Mouse (Mus musculus) macrophage (primary cell): ENCODE results near the gene Hyal1. TPM values are rescaled to one million over a fixed set of nuclear protein-coding genes. Genes with fewer than 3 reads are reported as not detected.

Source experiments
- H3K27ac ChIP-seq: fragments of 350-480 bp; formaldehyde crosslinking; 2 replicates; pipeline ENCODE4 v1.9.0; 2021
- H3K36me3 ChIP-seq: fragments of 350-480 bp; formaldehyde crosslinking; 2 replicates; pipeline ENCODE4 v1.9.0; 2021; ENCODE audit errors: inconsistent target
- H3K4me3 ChIP-seq: fragments of 350-480 bp; formaldehyde crosslinking; 2 replicates; pipeline ENCODE4 v1.9.0; 2021; ENCODE audit errors: inconsistent target
- H3K79me2 ChIP-seq: fragments of 350-480 bp; formaldehyde crosslinking; 2 replicates; pipeline ENCODE4 v1.9.0; 2021; ENCODE audit errors: inconsistent target
- WGBS: methylation state at CpG from one replicate; pipeline ENCODE4 v1.1.7; 2026; ENCODE audit warnings: inconsistent platforms; ENCODE audit not compliant: missing documents; 5-methylcytosine and 5-hydroxymethylcytosine counted together
- polyA plus RNA-seq: library from polyadenylated mRNA; stranded (reverse); fragments of 250-400 nt; gene quantifications from 3 replicates; pipeline ENCODE4 v1.2.4, GENCODE M21; 2018; ENCODE audit warnings: inconsistent platforms

Gene Hyal1
- polyA plus RNA-seq, 1 experiment from 2014 or later: 38.2 TPM

DNA sequence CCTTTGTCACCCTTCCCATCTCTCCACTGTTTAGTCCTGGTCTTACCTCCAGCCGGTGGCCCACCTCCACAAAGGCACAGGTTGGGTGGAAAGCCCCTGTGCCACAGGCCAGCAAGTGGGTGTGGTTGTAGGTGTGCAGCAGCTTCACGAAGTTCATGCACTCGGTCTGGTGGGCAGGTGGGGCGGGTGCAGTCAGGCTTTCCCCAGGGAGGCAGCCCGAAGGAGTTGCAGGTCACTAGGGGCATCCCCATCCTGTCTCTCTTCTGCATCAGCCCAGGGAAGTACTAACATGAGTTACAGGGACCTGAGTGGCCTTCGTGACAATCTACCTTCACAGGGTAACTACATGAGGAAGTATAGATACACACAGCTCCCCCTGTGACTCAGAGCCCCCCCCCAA lies 26.5 kb downstream of the Hyal1 start:
- Histone ChIP-seq H3K36me3 (no peaks in the 10 kb centered on the region), H3K79me2 (no peaks in the 10 kb centered on the region), H3K4me3 (no peak overlapping the region), H3K27ac (no peak overlapping the region)
- WGBS: 76% methylated on average over 6 of the region's 6 CpGs

DNA sequence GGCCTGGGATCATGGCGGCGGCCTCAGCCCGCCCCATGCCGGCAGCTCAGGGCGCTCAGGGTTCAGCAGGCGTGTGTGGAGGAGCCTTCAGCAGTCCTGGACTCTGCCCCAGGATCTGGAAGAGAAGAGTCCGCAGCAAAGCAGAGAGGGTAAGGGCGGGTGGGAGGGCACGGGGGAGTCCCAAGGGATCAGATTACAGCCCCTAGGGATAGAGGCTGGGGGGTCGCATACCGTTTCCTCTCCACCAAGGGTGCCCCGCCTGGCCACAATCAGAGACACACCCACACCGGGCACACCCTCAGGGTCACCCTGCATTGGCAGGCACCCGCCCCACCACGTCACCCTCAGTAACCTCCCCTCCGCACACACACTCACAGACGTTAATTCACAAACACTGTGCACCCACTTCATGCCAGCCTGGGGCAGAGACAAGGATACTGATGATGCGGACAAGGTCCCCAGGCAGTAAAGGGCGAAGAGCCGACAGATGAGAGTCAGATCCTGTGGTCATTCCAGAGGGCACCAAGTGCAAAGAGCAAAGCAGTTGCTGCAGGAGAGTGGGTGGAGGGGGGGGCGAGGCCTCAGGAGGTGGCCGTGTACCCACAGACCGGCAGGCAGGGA lies 28.4 kb downstream of the Hyal1 start:
- 86% methylated on average over 22 of the region's 23 CpGs for WGBS
- H3K27ac ChIP-seq: no peak overlapping the region
- no peaks in the 10 kb centered on the region for H3K79me2 ChIP-seq
- H3K36me3 ChIP-seq: no peaks in the 10 kb centered on the region
- no peak overlapping the region for H3K4me3 ChIP-seq

DNA sequence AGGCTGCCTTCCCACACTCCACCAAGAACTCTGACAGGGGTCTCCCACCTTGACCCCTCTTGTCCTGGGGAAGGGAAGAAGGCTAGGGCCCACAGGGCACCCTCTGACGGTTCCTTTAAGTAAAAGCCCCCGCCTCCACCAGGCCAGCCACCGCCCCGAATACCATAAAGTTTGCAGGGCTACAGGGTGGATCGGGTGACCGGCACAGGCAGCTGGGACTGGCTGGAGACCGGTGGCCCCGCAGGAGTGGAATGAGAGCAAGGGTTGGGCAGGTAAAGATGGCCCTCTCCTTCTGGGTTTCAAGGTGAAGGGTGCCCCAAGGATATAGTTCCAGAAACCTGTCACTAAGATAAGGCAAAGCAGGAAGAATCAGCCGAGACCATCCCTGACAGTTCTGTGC lies 29.9 kb downstream of the Hyal1 start:
- no peak overlapping the region for H3K27ac ChIP-seq
- 79% methylated on average over 8 of the region's 9 CpGs for WGBS
- no peak overlapping the region for H3K4me3 ChIP-seq
- no peaks in the 10 kb centered on the region for H3K79me2 ChIP-seq
- no peaks in the 10 kb centered on the region for H3K36me3 ChIP-seq

DNA sequence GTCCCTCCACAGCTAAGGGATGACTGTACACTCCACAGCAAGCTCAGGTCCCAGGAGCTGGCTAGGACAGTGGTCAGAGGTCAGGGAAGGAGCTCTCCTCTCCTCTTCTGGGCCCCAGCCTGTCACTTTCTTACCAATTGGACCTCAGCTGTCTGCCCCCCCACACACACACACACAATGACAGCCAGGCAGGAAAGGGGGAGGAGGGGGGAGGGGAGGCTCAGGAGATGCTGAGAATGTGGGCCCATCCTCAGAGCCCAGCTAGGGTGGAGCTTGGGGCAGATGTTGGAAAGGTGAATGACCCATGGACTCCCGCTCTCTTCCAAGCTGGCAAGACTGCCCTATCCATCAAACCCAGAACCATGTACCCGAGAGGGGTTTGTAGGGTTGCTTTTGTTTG lies 30.3 kb downstream of the Hyal1 start:
- Histone ChIP-seq H3K79me2 (no peaks in the 10 kb centered on the region), H3K36me3 (no peaks in the 10 kb centered on the region), H3K4me3 (no peak overlapping the region), H3K27ac (no peak overlapping the region)
- whole genome bisulfite sequencing: 93% methylated on average over 2 of the region's 2 CpGs

DNA sequence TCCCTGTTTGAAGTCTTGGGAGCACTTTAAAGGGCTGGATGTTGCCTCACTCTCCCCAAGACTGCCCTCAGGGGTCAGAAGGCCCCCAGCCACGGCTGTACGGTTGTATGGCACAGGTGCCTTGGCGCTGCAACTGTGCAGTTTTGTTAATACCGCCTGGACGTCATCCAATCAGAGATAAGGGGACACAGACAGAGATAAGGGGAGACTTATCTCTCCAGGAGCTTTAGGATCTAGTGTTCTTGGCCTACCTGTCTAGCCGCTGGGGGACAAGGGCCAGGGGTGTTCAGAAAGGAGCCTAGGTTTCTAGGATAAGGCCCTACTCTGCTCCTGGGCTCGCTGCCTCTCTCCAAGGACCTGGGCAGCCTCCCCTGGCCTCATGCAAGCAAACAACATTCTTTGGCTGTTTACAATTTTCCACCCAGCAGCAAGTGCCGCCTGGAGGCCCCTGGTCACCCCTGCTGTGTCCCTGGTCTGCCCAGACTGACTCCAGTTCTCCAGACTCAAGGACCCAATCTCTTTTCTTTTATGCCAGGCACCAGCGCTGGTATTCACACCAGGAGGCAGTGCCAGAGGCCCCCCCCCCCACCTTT lies 31.0 kb downstream of the Hyal1 start:
- H3K4me3 ChIP-seq: no peak overlapping the region
- H3K79me2 ChIP-seq: no peaks in the 10 kb centered on the region
- WGBS: 93% methylated on average over 8 of the region's 9 CpGs
- no peaks in the 10 kb centered on the region for H3K36me3 ChIP-seq
- H3K27ac ChIP-seq: no peak overlapping the region

DNA sequence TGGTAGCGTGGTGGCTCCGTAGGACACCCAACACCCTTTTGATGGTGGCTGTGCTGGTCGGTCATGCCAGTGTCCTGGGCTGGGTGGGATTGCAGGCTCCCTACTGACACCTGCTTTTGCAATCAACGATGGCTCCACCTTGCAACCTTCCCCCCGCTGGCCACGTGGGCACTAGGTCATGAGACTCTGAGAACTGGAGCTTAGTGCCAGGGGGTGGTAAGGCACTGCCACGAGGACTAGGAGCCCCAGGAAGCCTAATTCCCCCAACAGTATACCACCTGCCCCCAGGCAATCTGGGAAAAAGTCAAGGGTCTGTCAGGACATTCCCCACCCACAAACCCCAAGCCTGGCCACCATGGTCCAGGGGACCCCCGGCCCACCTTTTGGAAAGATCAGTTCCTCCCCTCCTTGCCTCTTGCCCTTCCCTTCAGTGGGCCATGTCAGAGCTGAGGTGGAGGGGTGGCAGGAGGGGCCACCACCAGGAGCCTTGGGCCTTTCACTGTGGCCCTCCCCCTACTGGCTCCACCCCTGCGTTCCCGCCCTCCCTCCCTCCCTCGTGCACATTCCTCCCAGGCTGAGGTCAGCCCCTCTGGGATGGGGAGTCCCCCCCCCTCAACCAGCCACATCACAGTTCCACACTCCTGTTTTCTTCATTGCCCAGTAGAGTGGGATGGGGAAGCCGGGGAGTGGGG lies 32.2 kb downstream of the Hyal1 start, which contains the start of gene Sema3b:
Sema3b (minus strand) TSS at position 489 of the 692 bp plus-strand sequence.
- H3K36me3 ChIP-seq: no peaks in the 10 kb centered on the region
- whole genome bisulfite sequencing: 74% methylated on average over 11 of the region's 12 CpGs
- H3K4me3 ChIP-seq: no peak within 1 kb of the TSS
- no peaks in the 10 kb centered on the region for H3K79me2 ChIP-seq
- no peak within 1 kb of the TSS for H3K27ac ChIP-seq

DNA sequence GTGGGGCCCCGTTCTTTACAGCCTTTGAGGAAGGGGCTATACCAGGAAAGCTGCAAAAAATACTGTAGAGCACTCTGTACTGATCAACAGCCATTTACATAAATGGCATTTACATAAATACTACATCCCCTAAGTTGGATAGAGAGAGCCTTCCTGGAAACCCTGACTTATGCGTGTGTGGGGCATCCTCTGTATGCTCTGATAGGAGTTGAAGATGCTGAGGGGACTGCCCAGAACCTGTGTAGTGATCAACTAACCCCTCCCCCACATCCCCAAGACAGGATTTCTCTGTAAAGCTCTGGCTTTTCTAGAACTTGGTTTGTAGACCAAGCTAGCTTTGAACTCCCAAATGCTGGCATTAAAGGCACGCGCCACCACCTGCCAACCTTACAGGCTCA lies 32.7 kb downstream of the Hyal1 start:
- H3K27ac ChIP-seq: no peak overlapping the region
- peaks cover 3% of the 10 kb centered on the region; the same call in 1 of the 2 replicates for H3K36me3 ChIP-seq
- no peaks in the 10 kb centered on the region for H3K79me2 ChIP-seq
- WGBS: 92% methylated on average over 4 of the region's 4 CpGs
- H3K4me3 ChIP-seq: no peak overlapping the region

DNA sequence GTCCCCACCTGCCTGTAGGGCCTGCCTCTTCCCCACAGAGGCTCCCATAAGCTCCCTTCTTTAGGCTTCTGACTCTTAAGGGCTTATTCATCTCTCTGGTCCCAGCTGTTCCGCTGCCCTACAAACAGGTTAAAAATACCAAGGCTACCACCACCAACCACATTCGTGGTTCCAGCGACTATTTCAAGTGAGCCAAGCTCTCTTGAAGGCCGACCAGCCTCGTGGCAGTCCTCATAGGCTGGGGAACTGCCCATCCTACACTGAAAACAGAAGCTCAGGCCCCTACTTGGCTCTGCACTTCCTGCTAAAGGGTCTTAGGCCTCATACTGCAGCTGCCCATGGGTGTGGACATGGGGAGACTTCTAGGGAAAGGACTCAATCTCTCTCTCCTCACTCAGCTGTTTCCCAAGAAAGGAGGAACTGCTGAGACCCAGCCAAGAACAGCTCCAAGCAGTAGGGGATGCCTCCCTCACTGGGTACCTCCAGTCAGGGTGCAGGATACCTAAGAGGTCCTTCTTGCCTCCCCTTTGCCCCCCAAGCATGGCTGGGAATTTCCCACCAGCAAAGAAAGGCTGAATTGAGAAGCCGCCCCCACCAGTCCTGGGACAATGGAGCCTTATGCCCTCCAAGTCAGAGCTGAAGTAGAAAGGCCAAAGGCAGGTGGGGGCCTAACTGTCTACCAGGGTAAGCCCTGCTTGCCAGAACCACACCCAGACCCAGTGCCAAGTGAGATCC lies 34.9 kb downstream of the Hyal1 start:
- Histone ChIP-seq H3K27ac (peak overlapping the region; percentile 92), H3K79me2 (peaks cover under 1% of the 10 kb centered on the region; the same call in 1 of the 2 replicates), H3K36me3 (peaks cover 23% of the 10 kb centered on the region), H3K4me3 (peak overlapping the region; percentile 20; the same call in 1 of the 2 replicates)
- 23% methylated on average over 6 of the region's 6 CpGs for WGBS

DNA sequence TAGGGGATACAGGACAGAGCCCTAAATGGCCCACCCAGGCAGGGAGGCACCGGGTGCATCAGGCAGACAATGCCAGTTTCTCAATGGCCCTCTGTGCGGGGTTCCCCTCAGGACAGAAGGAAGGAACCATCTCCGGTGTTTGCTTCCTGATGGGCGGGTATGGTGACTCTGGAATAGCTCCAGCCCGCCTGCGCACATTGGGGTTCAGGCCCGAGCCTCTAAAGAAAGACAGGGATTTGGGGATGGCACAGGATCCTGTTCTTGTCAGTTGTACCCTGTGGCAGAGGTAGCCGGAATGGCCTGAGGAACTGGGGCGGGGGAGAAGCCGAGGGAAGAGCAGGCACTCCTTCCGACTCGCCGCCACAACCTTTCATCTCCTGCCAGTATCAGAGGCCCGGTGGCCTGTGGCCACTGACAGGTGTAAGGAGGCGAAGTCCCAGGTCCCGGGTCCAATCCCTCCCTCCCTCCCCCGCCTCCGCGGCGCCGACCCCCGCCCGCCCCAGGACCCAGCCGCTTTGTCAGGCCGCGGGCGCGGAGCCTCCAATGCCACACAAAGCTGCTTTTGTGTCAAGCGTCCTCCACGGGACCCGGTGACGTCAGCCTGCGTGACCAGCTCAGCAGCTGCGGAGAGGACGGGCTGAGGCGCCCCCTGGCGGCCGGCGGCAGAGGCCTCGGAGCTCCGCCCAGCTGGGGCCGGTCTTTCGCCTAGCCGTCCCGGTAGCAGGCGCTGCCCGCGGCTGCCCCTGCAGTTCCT lies 35.6 kb downstream of the Hyal1 start:
- Histone ChIP-seq H3K36me3 (peaks cover 27% of the 10 kb centered on the region), H3K79me2 (peaks cover 5% of the 10 kb centered on the region; the same call in 1 of the 2 replicates), H3K27ac (peak overlapping the region; percentile 92), H3K4me3 (peak overlapping the region; percentile 20; the same call in 1 of the 2 replicates)
- 1% methylated on average over 36 of the region's 48 CpGs for WGBS

DNA sequence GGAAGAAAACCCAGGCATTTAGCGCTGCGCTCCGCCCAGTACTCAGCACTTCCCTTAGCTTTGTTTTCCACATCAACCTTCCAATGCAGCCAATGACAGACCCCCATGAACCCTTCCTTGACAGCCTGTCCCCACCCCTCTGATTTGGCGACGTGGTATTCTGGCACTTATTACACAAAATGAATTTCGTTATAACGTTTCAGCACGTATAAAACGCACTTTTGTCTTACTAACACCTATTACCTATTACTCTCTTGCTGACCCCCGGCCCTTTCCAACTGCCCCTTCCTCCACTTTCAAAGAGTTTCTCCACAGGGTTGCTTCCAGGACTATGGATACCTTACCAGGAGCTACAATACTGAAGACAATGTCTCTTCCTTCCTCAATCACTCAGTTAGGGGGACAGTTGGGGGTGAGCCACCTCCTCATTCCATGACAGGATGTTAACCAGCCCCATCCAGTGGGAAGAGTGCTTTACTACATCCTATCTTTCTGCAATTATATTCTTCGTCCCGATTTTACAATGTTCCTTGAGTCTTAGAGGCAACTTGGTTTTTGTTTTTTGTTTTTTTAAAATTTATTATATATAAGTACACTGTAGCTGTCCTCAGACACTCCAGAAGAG lies 36.3 kb downstream of the Hyal1 start:
- H3K4me3 ChIP-seq: no peak overlapping the region
- peaks cover 10% of the 10 kb centered on the region for H3K79me2 ChIP-seq
- 8% methylated on average over 12 of the region's 12 CpGs for WGBS
- peak overlapping the region; percentile 47 for H3K27ac ChIP-seq
- H3K36me3 ChIP-seq: peaks cover 32% of the 10 kb centered on the region

DNA sequence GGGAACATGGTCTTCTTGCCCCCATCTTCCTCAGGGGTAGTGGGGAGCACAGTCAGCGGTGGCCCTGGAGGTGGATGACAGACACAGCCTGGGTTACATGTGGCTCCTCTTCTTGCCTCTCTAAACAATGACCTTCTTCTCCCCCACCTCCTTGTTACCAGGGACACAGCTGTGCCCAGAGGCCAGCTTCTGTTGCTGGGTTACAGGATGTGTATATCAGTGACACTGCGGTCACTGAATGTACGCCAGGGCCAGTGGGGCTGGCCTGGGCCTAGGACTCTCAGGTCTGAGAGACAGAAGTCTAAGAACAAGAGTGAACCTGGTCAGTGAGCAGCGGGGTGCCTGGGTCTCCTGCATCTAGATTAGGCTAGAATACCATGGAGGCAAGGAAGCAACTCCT lies 38.3 kb downstream of the Hyal1 start:
- 92% methylated on average over 4 of the region's 4 CpGs for WGBS
- Histone ChIP-seq H3K4me3 (no peak overlapping the region), H3K79me2 (peaks cover 30% of the 10 kb centered on the region), H3K36me3 (peaks cover 52% of the 10 kb centered on the region), H3K27ac (no peak overlapping the region)

DNA sequence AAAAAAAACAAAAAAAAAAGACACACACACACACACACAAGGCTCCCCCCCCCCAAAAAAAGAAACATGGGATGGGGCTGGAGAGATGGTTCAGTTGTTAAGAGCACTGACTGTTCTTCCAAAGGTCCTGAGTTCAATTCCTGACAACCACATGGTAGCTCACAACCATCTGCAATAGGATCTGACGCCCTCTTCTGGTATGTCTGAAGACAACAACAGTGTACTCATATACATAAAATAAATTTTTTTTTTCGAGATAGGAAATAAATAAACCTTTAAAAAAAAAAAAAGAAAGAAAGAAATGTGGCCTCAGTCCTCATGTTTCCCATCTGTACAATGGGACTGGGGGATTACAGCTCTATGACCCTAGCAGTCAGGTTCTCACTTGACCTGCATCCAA lies 40.7 kb downstream of the Hyal1 start:
- Histone ChIP-seq H3K36me3 (peaks cover 62% of the 10 kb centered on the region), H3K4me3 (no peak overlapping the region), H3K27ac (no peak overlapping the region), H3K79me2 (peaks cover 54% of the 10 kb centered on the region)
- 81% methylated on average over 2 of the region's 2 CpGs for WGBS

DNA sequence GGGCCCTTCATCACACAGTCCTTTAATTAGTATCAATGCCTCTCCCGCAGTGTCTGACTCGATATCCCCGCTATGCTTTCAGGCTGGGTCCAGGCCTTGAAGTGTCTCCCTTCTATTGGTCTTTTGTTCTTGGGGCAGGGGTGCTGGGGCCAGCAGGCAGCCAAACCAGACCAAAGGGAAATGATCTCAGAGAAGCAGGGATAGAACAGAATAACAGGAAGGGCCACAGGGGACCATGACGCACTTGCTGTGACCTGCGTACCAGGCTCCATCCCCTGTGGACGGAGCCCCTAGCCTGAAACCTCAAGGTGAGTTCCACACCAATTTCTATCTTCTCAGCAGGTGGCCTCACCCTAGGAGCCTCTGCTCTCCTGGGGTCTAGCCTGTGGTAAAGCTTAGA lies 41.4 kb downstream of the Hyal1 start:
- Histone ChIP-seq H3K27ac (no peak overlapping the region), H3K36me3 (peaks cover 62% of the 10 kb centered on the region), H3K79me2 (peaks cover 61% of the 10 kb centered on the region), H3K4me3 (no peak overlapping the region)
- WGBS: 98% methylated on average over 6 of the region's 6 CpGs
